Mouse (Mus musculus) liver, adult 2 months (tissue): ENCODE measurements around the gene Cavin1. TPM values are rescaled to one million over a fixed set of nuclear protein-coding genes. Genes with fewer than 3 reads are reported as not detected.

ENCODE experiments used
- DNase-seq: peaks from one replicate; pipeline ENCODE4 v3.0.0-alpha.2; 2011; ENCODE audit warnings: low read depth, low spot score; ENCODE audit errors: extremely low read depth
- H3K27ac ChIP-seq: fragments of 200-500 bp; replicated peaks from 2 replicates; pipeline ENCODE4 v1.5.1; 2012; ENCODE audit warnings: low read depth, mild to moderate bottlenecking, control low read depth, inconsistent platforms, low read length; ENCODE audit not compliant: insufficient read depth
- H3K27me3 ChIP-seq: fragments of 200-500 bp; 2 replicates; pipeline ENCODE4 v1.6.1; 2012; ENCODE audit warnings: mild to moderate bottlenecking, moderate library complexity, low read length, inconsistent platforms; ENCODE audit not compliant: control insufficient read depth, insufficient read depth
- H3K36me3 ChIP-seq: fragments of 200-500 bp; 2 replicates; pipeline ENCODE4 v1.6.1; 2012; ENCODE audit warnings: low read length, inconsistent platforms; ENCODE audit not compliant: control insufficient read depth, insufficient read depth
- H3K4me1 ChIP-seq: fragments of 200-500 bp; 2 replicates; pipeline ENCODE4 v1.6.1; 2011; ENCODE audit warnings: low read length; ENCODE audit not compliant: control insufficient read depth, insufficient read depth
- H3K4me3 ChIP-seq: fragments of 200-500 bp; 2 replicates; pipeline ENCODE4 v1.5.1; 2011; ENCODE audit warnings: low read depth, mild to moderate bottlenecking, control low read depth, low read length, moderate library complexity; ENCODE audit not compliant: insufficient read depth
- H3K79me2 ChIP-seq: fragments of 200-500 bp; 2 replicates; pipeline ENCODE4 v1.6.1; 2012; ENCODE audit warnings: inconsistent platforms, mild to moderate bottlenecking, low read length, moderate library complexity; ENCODE audit not compliant: control insufficient read depth, insufficient read depth
- H3K9ac ChIP-seq: fragments of 200-500 bp; 2 replicates; pipeline ENCODE4 v1.6.1; 2012; ENCODE audit warnings: low read depth, mild to moderate bottlenecking, control low read depth, inconsistent platforms, low read length
- CTCF ChIP-seq: fragments of 200-500 bp; IDR thresholded peaks from 2 replicates; pipeline ENCODE4 v1.5.1; 2011; ENCODE audit warnings: low read depth, low read length, control low read depth
- POLR2A ChIP-seq: fragments of 200-500 bp; IDR thresholded peaks from 2 replicates; pipeline ENCODE4 v1.6.1; 2011; ENCODE audit warnings: low read length, control low read depth; ENCODE audit not compliant: insufficient read depth; ENCODE audit errors: extremely low read depth
- WGBS: fragments of 180-500 bp; shearing (Covaris S2); methylation state at CpG from one replicate; pipeline ENCODE4 v1.1.7; 2018; 5-methylcytosine and 5-hydroxymethylcytosine counted together
- polyA plus RNA-seq: library from polyadenylated mRNA; depleted of rRNA; stranded (reverse); fragments of >200 nt; gene quantifications from 2 replicates; pipeline ENCODE4 v1.2.3, GENCODE M21; 2012
- total RNA-seq: library from RNA; depleted of rRNA; stranded (reverse); fragments of >200 nt; gene quantifications from 2 replicates; pipeline ENCODE4 v1.2.3, GENCODE M21; 2014

Cavin1 gene
- total and polyA plus RNA-seq, 2 experiments: 4.0 to 4.1 TPM

DNA sequence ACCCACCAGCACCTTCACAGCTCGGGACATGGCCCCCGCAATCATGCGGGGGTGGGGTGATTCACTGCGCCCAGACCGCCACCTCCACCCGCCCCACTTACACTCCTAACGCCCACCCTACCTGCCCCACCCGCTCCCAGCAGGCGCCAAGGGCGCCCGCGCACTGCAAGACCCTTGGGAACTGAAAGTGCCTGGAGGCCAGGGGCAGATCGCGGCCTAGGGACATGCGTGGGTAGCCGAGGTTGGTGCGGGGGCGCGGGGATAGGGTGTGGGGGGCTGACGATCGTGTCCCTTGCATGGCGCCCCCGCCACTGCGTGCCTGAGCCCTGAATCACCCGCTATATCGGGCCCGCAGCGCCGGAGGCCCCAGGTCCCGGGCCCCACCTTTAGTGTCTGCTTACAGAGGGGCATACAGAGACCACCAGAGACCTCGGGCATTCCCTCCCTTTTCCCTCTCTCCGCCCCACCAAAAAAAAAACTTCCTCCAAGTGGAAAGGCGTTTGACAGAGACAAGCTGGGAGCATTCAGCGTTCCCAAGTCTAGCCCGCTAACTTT is 1.4 kb downstream of the Cavin1 start:
- H3K27me3 ChIP-seq: no peaks in the 10 kb centered on the region
- H3K36me3 ChIP-seq: no peaks in the 10 kb centered on the region
- 16% methylated on average over 35 of the region's 35 CpGs for WGBS
- no peaks in the 10 kb centered on the region for H3K4me1 ChIP-seq
- peak overlapping the region; percentile 67 for H3K4me3 ChIP-seq
- TF ChIP-seq CTCF (no peak), POLR2A (no peak)
- H3K79me2 ChIP-seq: no peaks in the 10 kb centered on the region
- H3K27ac ChIP-seq: no peak overlapping the region; the same call in 1 of the 2 replicates
- DNase-seq: no peak
- peak overlapping the region; percentile 62 for H3K9ac ChIP-seq

DNA sequence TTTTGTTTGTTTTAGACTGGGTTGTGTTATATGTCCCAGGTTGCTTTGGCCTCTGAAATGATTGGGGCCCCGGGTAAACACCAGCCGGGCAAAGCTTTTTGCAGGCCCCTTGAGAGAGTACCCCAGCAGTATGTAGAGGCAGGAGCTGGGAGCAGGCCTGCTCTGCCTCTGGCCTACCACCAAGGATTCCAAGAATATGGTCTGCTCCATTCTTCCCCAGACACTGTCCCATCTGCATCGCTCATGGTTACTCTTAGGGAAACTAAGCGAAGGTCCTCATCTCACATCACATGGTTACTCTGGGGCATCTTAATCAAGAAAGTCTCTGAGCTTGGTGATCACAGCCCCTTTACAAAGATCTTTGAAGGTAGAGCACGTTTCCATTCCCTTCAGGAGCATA is 2.2 kb downstream of the Cavin1 start:
- Histone ChIP-seq H3K79me2 (no peaks in the 10 kb centered on the region), H3K27me3 (no peaks in the 10 kb centered on the region), H3K4me1 (no peaks in the 10 kb centered on the region), H3K9ac (no peak overlapping the region), H3K4me3 (no peak overlapping the region), H3K36me3 (no peaks in the 10 kb centered on the region), H3K27ac (no peak overlapping the region)
- no peak for DNase-seq
- WGBS: 83% methylated on average over 5 of the region's 5 CpGs
- TF ChIP-seq POLR2A (no peak), CTCF (no peak)

DNA sequence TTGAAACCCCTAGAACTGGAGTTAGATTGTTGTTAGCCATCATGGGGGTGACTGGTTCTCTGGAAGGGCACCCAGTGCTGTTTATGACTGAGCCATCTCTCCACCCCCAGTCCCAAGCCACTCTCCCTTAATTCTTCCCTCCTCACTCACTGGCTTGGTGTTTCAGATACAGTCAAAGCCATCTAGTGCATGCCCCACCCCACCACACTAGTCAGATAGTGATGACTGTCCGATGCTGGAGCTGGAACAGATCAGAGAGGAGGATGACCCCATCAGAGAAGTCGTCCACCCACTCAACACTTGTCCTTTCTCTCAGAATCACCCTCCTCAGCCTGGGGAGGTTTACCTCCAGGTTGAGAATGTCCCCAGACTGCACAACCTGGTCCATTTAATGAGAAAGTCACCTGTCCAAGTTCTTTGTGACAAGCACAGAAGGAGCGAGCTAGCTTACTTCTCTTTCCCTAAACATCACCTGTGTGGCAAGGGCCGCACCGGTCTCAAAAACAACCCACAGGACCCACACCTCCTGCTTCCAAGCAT is 2.7 kb downstream of the Cavin1 start:
- H3K36me3 ChIP-seq: no peaks in the 10 kb centered on the region
- no peak overlapping the region for H3K4me3 ChIP-seq
- DNase-seq: no peak
- no peak for TF ChIP-seq POLR2A
- TF ChIP-seq CTCF: no peak
- 92% methylated on average over 5 of the region's 5 CpGs for WGBS
- H3K79me2 ChIP-seq: no peaks in the 10 kb centered on the region
- H3K9ac ChIP-seq: no peak overlapping the region
- no peaks in the 10 kb centered on the region for H3K4me1 ChIP-seq
- no peak overlapping the region for H3K27ac ChIP-seq
- no peaks in the 10 kb centered on the region for H3K27me3 ChIP-seq

DNA sequence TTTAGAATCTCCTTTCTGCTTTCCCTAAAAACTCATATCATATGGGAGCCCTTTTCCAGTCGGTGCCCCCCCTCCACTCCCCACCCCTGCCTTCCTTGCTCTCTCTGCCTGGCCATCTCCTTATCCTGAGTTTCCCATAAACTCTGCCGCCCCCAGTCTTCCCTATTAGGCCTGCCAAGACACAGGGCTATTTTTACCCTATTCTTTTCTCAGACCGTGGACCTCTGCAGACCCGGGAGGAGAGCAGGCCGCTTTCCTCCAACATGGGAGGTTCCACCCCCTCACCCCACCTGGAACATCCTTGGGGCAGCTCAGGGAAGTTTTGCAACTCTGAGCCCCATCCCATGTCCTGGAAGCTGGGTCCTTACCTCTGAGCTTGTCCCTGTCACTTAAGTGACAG is 3.3 kb downstream of the Cavin1 start:
- H3K4me1 ChIP-seq: no peaks in the 10 kb centered on the region

DNA sequence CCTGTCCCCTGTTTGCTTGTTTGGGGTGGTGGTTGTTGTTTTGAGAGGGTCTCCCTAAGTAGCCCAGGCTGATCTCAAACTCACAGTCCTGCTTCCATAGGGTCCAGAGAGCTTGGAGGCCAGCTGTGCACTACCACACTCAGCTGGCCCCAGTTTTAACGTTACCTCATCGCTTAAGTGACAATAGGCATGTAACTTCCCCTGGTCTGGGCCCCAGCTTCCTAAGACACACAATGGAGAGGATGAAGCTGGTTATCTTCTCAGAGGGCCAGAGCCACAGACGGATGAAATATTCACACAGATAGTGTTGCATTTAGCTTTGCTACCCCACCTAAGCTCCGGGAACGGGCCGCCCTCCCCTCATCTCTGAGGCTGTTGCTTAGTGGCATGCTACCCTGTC is 4.9 kb downstream of the Cavin1 start:
- no peak overlapping the region for H3K27ac ChIP-seq
- DNase-seq: no peak
- no peaks in the 10 kb centered on the region for H3K4me1 ChIP-seq
- no peak overlapping the region for H3K9ac ChIP-seq
- 83% methylated on average over 6 of the region's 6 CpGs for WGBS
- H3K79me2 ChIP-seq: no peaks in the 10 kb centered on the region
- TF ChIP-seq POLR2A: no peak
- TF ChIP-seq CTCF: no peak
- no peaks in the 10 kb centered on the region for H3K36me3 ChIP-seq
- H3K4me3 ChIP-seq: no peak overlapping the region
- no peaks in the 10 kb centered on the region for H3K27me3 ChIP-seq

More for the DNA sequence above, 3.3 kb downstream of the Cavin1 start:
- TF ChIP-seq CTCF: no peak
- TF ChIP-seq POLR2A: no peak
- H3K27ac ChIP-seq: no peak overlapping the region
- 69% methylated on average over 5 of the region's 5 CpGs for WGBS
- no peaks in the 10 kb centered on the region for H3K36me3 ChIP-seq
- no peak overlapping the region for H3K4me3 ChIP-seq
- no peaks in the 10 kb centered on the region for H3K79me2 ChIP-seq
- no peak overlapping the region for H3K9ac ChIP-seq
- no peak for DNase-seq
- no peaks in the 10 kb centered on the region for H3K27me3 ChIP-seq

DNA sequence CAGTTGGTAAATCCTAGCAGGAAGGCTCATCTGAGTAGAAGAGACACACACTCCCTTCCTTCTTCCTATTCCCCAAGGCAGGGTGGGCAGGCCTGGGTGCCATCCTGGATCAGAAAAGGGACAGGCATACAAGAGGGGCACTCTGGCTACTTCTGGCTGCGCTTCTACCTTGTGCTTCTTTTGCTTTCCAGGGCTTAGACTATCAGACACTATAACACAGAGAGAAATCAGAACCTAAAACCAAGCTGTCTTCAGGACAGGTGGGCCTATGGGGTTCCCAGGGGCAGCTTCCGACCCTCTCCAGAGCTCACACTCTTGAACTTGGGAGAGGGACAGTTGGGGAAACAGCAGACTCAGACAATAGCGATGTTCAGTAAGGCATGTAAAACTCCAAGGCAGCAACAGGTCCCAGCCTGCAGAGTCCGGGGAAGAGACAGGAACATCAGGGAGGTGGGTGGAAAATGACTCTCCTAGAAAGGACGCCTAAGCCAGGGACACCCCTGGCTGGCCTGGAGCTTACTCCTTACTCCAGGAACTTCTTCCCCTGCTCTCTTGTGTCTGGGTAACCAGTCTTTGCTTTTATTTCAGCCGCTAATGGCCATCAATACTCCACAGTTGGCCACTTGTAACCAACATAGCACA is 5.7 kb downstream of the Cavin1 start:
- 91% methylated on average over 6 of the region's 6 CpGs for WGBS

More for the DNA sequence above, 5.7 kb downstream of the Cavin1 start:
- Histone ChIP-seq H3K27me3 (no peaks in the 10 kb centered on the region), H3K9ac (no peak overlapping the region), H3K27ac (no peak overlapping the region), H3K4me3 (no peak overlapping the region), H3K79me2 (no peaks in the 10 kb centered on the region), H3K4me1 (no peaks in the 10 kb centered on the region), H3K36me3 (no peaks in the 10 kb centered on the region)
- no peak for TF ChIP-seq CTCF
- TF ChIP-seq POLR2A: no peak
- DNase-seq: no peak
